Mouse (Mus musculus): ENCODE data around the gene Degs1. TPM values are rescaled to one million over a fixed set of nuclear protein-coding genes. Genes with fewer than 3 reads are reported as not detected.

The Degs1 gene
- total RNA-seq (2015) (417 and 430 TPM in 2 replicates), total RNA-seq (2017) (194 and 208 TPM in 2 replicates)

DNA sequence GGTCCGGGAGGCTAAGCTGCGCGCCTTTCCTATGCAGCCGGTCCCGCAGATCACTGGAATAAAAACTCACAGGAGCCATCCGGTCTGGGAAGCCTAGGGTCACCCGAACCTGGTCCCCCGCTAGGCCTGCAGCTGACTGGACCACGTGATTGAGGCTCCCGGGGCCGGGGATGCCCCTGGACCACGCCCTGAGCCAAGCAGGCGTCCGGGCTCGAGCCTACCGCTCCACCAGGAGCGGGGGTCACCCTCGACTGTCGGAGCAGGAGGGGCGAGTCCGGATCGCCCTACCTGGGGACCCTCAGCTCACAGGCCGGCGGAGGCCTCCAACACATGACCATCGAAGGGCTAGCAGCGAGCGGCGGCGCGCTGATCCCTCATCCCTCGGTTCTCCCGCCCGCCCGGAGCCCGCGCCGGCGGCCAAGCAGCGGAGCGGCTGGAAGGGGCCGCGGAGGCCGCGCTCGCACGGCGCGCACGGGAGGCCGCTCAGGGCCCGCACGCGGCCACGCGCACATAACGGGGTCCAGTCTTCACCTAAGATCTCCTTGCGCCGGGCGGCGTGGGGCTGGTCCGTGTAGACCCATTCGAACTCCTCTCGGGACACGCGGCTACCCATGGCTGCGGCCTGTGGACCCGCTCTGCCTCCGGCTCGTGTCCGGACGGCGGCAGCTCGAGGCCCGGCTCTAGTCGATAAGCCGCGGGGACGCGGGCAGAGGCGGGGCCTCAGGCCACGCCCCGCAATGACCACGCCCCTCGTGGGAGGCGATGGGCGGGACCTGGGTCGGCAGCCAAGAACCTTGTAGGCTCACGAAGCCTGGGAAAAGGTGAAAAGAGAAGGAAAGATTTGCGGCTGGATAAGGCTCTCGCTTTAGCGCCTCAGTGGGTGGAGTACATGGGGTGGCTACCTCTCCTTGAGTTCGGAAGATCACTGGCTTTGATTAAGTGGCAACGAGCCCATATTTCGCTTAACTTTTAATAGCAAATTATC is at the start of gene Degs1:
Gene Degs1, minus strand, starts transcription at position 714 of the 985 bp plus-strand sequence.
- peak; percentile 83 for ATAC-seq (ENCODE audit: poor library complexity, severe bottlenecking)

- peak; percentile 73 for ATAC-seq (ENCODE audit: poor library complexity, severe bottlenecking)
Measured at GRCm38 (mm10) chr1:182325919-182326318, 43.3 kb upstream of the Degs1 start.

GRCm38 (mm10) chr1:182324552-182324951 is 41.9 kb upstream of the Degs1 start:
- ATAC-seq (ENCODE audit: poor library complexity, severe bottlenecking): no peak

- ATAC-seq (ENCODE audit: poor library complexity, severe bottlenecking): no peak
Measured at GRCm38 (mm10) chr1:182323139-182323538, 40.5 kb upstream of the Degs1 start.

DNA sequence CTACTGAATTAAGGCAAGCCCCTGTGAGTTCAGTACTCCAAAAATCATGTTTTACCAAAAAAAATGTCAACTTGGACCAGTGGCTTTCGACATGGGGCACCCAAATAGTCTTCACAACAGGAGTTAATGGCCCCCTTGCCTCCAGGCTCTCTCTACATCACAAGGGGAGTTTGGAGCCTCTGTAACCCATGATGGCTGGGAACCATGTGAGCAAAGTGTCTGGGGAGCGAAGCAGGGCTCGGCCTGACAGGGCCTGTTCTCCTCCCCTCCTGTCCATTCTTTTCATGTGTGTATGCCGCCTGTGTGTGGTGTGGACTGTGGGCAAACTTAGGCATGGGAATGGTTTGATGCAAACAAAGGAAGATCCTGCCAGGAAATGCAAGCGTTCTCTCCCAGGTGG is 31.6 kb upstream of the Degs1 start:
- no peak for ATAC-seq (ENCODE audit: poor library complexity, severe bottlenecking)

DNA sequence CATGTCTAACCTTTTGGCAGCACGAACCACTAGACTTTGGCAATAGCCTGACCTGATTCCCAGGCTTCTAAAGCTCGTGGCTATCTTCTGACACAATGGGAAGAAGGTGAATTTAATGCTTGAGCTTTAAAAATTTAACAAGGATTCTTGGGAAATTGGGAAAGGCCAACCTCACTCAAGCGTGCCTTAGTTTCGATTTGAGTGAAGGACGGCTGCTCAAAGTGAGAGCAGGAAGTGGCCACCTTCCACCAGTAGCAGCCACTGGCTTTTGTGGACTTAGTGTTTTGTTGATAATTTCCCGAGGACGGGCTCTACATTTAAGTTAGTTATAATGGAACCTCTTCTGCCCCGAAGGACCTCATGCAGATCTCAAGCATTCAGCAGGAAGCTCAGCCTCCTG is 30.6 kb upstream of the Degs1 start:
- no peak for ATAC-seq (ENCODE audit: poor library complexity, severe bottlenecking)

GRCm38 (mm10) chr1:182311376-182311775 is 28.8 kb upstream of the Degs1 start:
- ATAC-seq (ENCODE audit: poor library complexity, severe bottlenecking): 0 out of 2 replicates have a peak, but pooled peaks have one; percentile 38

DNA sequence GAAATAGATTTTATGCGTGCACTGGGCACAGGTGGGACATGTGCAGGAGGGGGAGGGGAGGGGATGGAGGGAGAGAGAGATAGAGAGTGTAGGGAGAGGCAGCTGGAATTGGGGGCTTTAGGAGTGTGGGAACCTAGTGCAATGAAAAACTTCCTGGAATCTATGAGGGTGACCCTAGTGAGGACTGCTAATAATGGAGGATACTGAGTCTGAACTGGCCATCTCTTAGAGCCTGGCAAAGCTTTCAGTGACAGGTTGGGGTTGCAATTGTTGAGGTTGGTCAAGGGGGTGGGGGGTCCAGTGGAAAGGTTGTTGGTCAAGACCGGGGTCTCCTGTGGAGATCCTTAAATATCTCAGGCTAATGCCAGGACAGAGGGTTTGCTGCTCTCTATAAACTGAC is 27.7 kb upstream of the Degs1 start:
- no peak for ATAC-seq (ENCODE audit: poor library complexity, severe bottlenecking)

GRCm38 (mm10) chr1:182309403-182309802 is 26.8 kb upstream of the Degs1 start:
- ATAC-seq (ENCODE audit: poor library complexity, severe bottlenecking): peak; percentile 66

GRCm38 (mm10) chr1:182302916-182303315 is 20.3 kb upstream of the Degs1 start:
- no peak for ATAC-seq (ENCODE audit: poor library complexity, severe bottlenecking)

- no peak for ATAC-seq (ENCODE audit: poor library complexity, severe bottlenecking)
Measured at GRCm38 (mm10) chr1:182302176-182302870, 19.7 kb upstream of the Degs1 start.

- ATAC-seq (ENCODE audit: poor library complexity, severe bottlenecking): no peak
Measured at GRCm38 (mm10) chr1:182297821-182298220, 15.2 kb upstream of the Degs1 start.

- ATAC-seq (ENCODE audit: poor library complexity, severe bottlenecking): no peak
Measured at GRCm38 (mm10) chr1:182297246-182297645, 14.6 kb upstream of the Degs1 start.

DNA sequence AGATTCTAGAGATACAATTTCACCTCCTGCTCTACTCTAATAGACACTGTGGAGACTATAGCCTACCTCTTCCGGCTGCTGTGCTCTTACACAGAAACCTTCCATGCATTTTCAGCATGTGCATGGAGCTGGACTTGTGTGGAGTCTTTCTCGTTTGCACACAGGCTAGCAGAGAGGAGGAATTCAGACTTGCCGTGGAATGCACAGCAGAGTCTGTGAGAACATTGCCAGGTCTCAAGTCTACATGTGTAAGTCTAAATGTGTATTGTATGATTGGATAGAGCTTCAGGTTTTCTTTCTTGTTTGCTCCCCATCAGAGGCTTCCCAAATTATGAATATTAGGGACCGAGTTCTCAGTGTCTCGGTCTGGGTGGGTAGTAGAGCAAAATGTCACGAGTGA is 14.2 kb upstream of the Degs1 start:
- no peak for ATAC-seq (ENCODE audit: poor library complexity, severe bottlenecking)

GRCm38 (mm10) chr1:182296141-182296540 is 13.5 kb upstream of the Degs1 start:
- no peak for ATAC-seq (ENCODE audit: poor library complexity, severe bottlenecking)

- ATAC-seq (ENCODE audit: poor library complexity, severe bottlenecking): no peak
Measured at GRCm38 (mm10) chr1:182292291-182292690, 9.7 kb upstream of the Degs1 start.

DNA sequence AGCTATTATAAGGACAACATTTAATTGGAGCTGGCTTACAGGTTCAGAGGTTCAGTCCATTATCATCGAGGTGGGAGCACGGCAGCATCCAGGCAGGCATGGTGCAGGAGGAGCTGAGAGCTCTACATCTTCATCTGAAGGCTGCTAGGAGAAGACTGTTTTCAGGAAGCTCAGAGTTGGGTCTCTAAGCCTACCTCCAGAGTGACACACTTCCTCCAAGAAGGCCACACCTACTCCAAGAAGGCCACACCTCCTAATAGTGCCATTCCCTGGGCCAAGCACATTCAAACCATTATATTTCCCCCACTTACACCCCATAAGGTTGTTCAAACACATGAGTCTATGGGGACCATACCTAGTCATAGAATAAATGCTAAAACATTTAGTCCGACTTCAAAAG is 8.1 kb upstream of the Degs1 start:
- 0 out of 2 replicates have a peak, but pooled peaks have one; percentile 37 for ATAC-seq (ENCODE audit: poor library complexity, severe bottlenecking)

DNA sequence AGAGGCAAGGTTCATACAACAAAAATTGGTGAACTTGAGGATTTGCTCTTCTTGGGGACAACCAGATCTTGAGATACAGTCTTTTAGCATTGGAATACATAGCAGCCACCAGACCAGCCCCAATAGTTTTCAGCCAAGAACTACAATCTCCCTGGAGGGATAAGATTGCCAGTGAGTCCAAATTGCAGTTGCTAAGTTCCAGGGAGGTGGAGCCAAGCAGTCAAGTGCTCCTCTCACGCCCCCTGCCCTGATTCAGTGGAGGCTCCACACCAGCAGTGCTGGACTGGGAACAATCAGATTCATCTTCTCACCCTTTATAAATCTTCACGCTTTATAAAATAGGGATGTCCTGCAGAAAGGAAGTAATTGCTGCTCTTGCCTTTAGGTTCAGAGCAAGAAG is 7.2 kb upstream of the Degs1 start:
- no peak for ATAC-seq (ENCODE audit: poor library complexity, severe bottlenecking)

DNA sequence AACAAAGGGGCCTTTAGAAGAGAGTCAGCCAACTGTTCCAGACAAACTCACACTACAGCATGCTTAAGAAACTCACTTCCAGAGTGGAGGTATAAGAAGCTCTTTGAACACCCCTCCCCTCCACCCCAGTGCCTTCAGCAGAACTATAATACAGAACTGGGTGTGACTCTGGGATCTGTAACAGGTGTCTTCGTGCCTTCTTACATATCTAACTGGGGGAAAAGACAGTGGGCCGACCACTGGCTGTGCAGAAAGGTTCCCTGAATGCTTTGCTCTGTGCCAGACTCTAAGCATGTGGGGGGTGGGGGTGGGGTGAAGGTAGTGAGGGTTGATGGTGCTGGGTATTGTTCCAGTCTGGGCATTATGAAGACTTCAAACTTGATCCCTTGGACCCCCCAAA is 6.0 kb upstream of the Degs1 start:
- no peak for ATAC-seq (ENCODE audit: poor library complexity, severe bottlenecking)

GRCm38 (mm10) chr1:182287781-182288180 is 5.2 kb upstream of the Degs1 start:
- peak; percentile 79 for ATAC-seq (ENCODE audit: poor library complexity, severe bottlenecking)

- ATAC-seq (ENCODE audit: poor library complexity, severe bottlenecking): no peak
Measured at GRCm38 (mm10) chr1:182284795-182285194, 2.2 kb upstream of the Degs1 start.

DNA sequence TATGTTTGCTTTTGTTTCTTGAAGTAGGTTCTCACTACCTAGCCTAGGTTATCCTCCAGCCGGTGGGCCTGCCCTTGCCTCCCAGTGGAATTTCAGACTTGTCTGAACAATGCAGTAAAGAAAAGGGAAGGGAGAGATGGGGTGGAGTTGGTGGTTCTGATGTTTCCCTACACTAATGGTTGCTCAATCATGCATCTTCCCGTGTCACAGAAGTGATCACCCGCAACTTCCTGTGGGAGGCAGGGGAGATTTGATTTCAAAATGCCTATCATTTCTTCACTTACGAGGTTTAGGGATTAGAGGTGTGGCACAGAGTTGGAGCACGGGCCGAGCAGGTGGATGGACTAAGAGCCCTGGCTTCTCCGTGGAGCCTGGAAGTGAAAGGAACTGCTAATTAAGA is 627 bp upstream of the Degs1 start:
- ATAC-seq (ENCODE audit: poor library complexity, severe bottlenecking): peak; percentile 56
